Mouse (Mus musculus) lung, postnatal 0 days (tissue): ENCODE measurements around the gene Adad1. TPM values are rescaled to one million over a fixed set of nuclear protein-coding genes. Genes with fewer than 3 reads are reported as not detected.
A peak's percentile ranks its signal among the peaks of the same experiment; 100 is the strongest.

Experiments
- ATAC-seq: fragments of 200-750 bp; cut with Nextera tagmentation; 2 replicates; pipeline ENCODE4 v1.8.0; 2017; ENCODE audit warnings: moderate library complexity
- DNase-seq: peaks from one replicate; pipeline ENCODE4 v3.0.0-alpha.2; 2016; ENCODE audit warnings: low spot score
- H3K27ac ChIP-seq: fragments of 300-500 bp; sonication (generic); 2 replicates; pipeline ENCODE4 v1.5.1; 2014; ENCODE audit warnings: antibody characterized with exemption, mild to moderate bottlenecking, low read length, mixed read lengths
- H3K27me3 ChIP-seq: fragments of 300-500 bp; sonication (generic); replicated peaks from 2 replicates; pipeline ENCODE4 v1.6.1; 2014; ENCODE audit warnings: low read length, mixed read lengths; ENCODE audit not compliant: insufficient read depth
- H3K36me3 ChIP-seq: fragments of 300-500 bp; sonication (generic); 2 replicates; pipeline ENCODE4 v1.6.1; 2014; ENCODE audit warnings: low read length, mixed read lengths; ENCODE audit not compliant: insufficient read depth
- H3K4me1 ChIP-seq: fragments of 300-500 bp; sonication (generic); 2 replicates; pipeline ENCODE4 v1.6.1; 2014; ENCODE audit warnings: antibody characterized with exemption, low read depth, low read length, mixed read lengths; ENCODE audit not compliant: insufficient read depth
- H3K4me2 ChIP-seq: fragments of 300-500 bp; sonication (generic); replicated peaks from 2 replicates; pipeline ENCODE4 v1.6.1; 2014; ENCODE audit warnings: low read depth, mild to moderate bottlenecking, low read length, moderate library complexity, mixed read lengths
- H3K4me3 ChIP-seq: fragments of 300-500 bp; sonication (generic); 2 replicates; pipeline ENCODE4 v1.5.1; 2014; ENCODE audit warnings: low read depth, low read length
- H3K9ac ChIP-seq: fragments of 300-500 bp; sonication (generic); replicated peaks from 2 replicates; pipeline ENCODE4 v1.6.1; 2014; ENCODE audit warnings: low read depth, mild to moderate bottlenecking
- H3K9me3 ChIP-seq: fragments of 300-500 bp; sonication (generic); 2 replicates; pipeline ENCODE4 v1.6.1; 2016; ENCODE audit warnings: low read length, mixed read lengths
- CTCF ChIP-seq: IDR thresholded peaks from 2 replicates; pipeline ENCODE4 v1.5.1; 2016; ENCODE audit warnings: antibody characterized with exemption, mild to moderate bottlenecking
- EP300 ChIP-seq: IDR thresholded peaks from 2 replicates; pipeline ENCODE4 v1.6.1; 2016; ENCODE audit warnings: antibody characterized with exemption, mild to moderate bottlenecking, control low read depth
- WGBS: fragments of 180-500 bp; shearing (Covaris S2); extraction: QIAGEN DNeasy Blood & Tissue Kit; methylation state at CpG from one replicate; pipeline ENCODE4 v1.1.7; 2014; 5-methylcytosine and 5-hydroxymethylcytosine counted together
- polyA plus RNA-seq: library from polyadenylated mRNA; unstranded; fragments of >200 nt; fragmentation: Nextera tagmentation; extraction: Ambion mirVana; gene quantifications from 2 replicates; pipeline ENCODE4 v1.2.1, GENCODE M21; 2015

Gene Adad1
- not detected in 2 replicates for polyA plus RNA-seq

DNA sequence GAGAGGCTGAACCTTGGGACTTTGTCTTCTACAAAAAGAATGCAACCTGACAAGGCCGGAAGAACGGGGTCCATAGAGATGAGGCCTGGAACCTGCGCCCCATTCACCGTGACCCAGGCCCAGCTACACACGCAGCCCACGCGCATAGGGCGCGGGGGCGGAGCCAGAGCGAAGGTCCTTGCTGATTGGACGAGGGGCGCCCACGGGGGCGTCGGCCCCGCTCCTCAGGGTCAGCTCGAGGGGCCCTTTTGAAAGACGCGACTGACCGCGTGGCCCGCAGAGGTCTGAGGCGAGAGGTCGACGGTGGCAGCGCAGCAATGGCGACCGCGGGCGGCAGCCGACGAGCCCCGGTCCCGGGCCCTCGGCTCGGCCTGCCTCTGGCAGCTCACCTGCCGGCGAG, at the start of gene Adad1:
Gene Adad1, plus strand, starts transcription at position 122 of the 400 bp plus-strand sequence.
- ATAC-seq (0 out of 2 replicates have a peak, but pooled peaks have one; percentile 21), DNase-seq (no peak)
- peak within 1 kb of the TSS; percentile 8; the same call in 1 of the 2 replicates for H3K4me3 ChIP-seq
- no peaks in the 10 kb centered on the region for H3K36me3 ChIP-seq
- no peak within 1 kb of the TSS for H3K27ac ChIP-seq
- H3K4me2 ChIP-seq: peak within 1 kb of the TSS; percentile 33
- no peak within 1 kb of the TSS for H3K9ac ChIP-seq
- WGBS: 62% methylated on average over 24 of the region's 39 CpGs
- no peaks in the 10 kb centered on the region for H3K9me3 ChIP-seq
- no peaks in the 10 kb centered on the region for H3K27me3 ChIP-seq
- TF ChIP-seq EP300 (no peak), CTCF (no peak)
- H3K4me1 ChIP-seq: no peaks in the 10 kb centered on the region

GRCm38 (mm10) chr3:37037979-37038378, 25.3 kb upstream of the Adad1 start:
- Histone ChIP-seq H3K4me1 (no peaks in the 10 kb centered on the region), H3K36me3 (peaks cover 31% of the 10 kb centered on the region; the same call in 1 of the 2 replicates), H3K4me3 (no peak overlapping the region), H3K9ac (no peak overlapping the region), H3K9me3 (no peaks in the 10 kb centered on the region), H3K27ac (no peak overlapping the region), H3K27me3 (no peaks in the 10 kb centered on the region), H3K4me2 (no peak overlapping the region)
- DNase-seq: no peak
- ATAC-seq: no peak
- 93% methylated on average over 2 of the region's 2 CpGs for WGBS
- no peak for TF ChIP-seq CTCF
- TF ChIP-seq EP300: no peak

- no peak for ATAC-seq
- peaks cover 43% of the 10 kb centered on the region; the same call in 1 of the 2 replicates for H3K36me3 ChIP-seq
Observed at GRCm38 (mm10) chr3:37039811-37040210, 23.5 kb upstream of the Adad1 start.

DNA sequence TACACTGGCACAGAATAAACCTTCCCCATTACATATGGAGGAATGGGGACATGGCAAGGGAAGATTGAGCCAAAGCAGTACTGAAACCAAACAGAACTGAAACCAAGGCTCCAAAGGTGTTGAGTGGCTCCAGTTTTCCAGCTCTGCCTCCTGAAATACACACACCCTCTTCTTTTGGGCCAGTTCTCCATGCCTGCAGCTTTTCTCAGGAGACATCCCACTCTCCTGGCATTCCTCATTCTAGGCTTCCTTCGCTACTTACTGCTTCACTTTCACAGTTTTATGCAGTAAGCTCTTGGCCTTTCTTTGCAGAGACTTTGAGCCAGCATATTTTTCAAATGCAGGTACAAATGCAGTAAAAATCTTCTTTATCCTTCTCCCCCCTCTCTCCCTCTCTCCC, 11.8 kb upstream of the Adad1 start:
- no peak overlapping the region for H3K4me3 ChIP-seq

More at GRCm38 (mm10) chr3:37039811-37040210, 23.5 kb upstream of the Adad1 start:
- no peaks in the 10 kb centered on the region for H3K27me3 ChIP-seq
- H3K9ac ChIP-seq: no peak overlapping the region
- no peaks in the 10 kb centered on the region for H3K9me3 ChIP-seq
- no peak overlapping the region for H3K27ac ChIP-seq
- no peak for DNase-seq
- H3K4me1 ChIP-seq: no peaks in the 10 kb centered on the region
- TF ChIP-seq CTCF (no peak), EP300 (no peak)
- H3K4me3 ChIP-seq: no peak overlapping the region
- no peak overlapping the region for H3K4me2 ChIP-seq

DNA sequence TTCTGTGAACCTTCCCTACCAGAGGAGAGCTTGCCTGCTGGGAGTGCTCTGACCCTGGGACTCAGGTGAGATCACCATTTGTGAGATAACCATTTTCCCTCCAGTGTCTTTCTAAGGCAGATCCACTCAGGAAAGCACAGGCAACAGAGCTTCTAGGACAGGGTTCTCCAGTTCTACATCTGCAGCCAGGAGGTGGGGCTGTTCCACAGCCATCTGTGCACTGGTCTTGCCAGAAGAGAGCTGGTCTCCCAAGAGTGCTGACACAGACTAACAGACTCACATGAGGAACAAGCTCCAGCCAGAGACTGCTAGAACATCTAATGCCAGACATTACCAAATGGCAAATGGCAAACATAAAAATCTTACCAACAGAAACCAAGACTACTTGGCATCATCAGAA, 9.9 kb downstream of the Adad1 start:
- Histone ChIP-seq H3K9me3 (no peaks in the 10 kb centered on the region), H3K27ac (no peak overlapping the region), H3K4me2 (no peak overlapping the region), H3K4me1 (no peaks in the 10 kb centered on the region), H3K9ac (no peak overlapping the region), H3K4me3 (no peak overlapping the region), H3K27me3 (no peaks in the 10 kb centered on the region), H3K36me3 (no peaks in the 10 kb centered on the region)
- peak; percentile 44 for DNase-seq
- no peak for ATAC-seq
- TF ChIP-seq CTCF (peak; percentile 71), EP300 (no peak)

More for the DNA sequence above, 11.8 kb upstream of the Adad1 start:
- Histone ChIP-seq H3K9me3 (no peaks in the 10 kb centered on the region), H3K27me3 (no peaks in the 10 kb centered on the region), H3K4me1 (no peaks in the 10 kb centered on the region), H3K27ac (no peak overlapping the region), H3K36me3 (peaks cover 19% of the 10 kb centered on the region), H3K9ac (no peak overlapping the region), H3K4me2 (no peak overlapping the region)
- TF ChIP-seq EP300 (no peak), CTCF (no peak)
- no peak for DNase-seq
- no peak for ATAC-seq
- 92% methylated on average over 1 of the region's 1 CpGs for WGBS

GRCm38 (mm10) chr3:37084860-37085259, 21.5 kb downstream of the Adad1 start:
- 46% methylated on average over 4 of the region's 4 CpGs for WGBS
- Histone ChIP-seq H3K9ac (no peak overlapping the region), H3K27me3 (no peaks in the 10 kb centered on the region), H3K27ac (no peak overlapping the region), H3K4me1 (no peaks in the 10 kb centered on the region), H3K4me2 (no peak overlapping the region), H3K36me3 (no peaks in the 10 kb centered on the region), H3K4me3 (no peak overlapping the region), H3K9me3 (no peaks in the 10 kb centered on the region)
- TF ChIP-seq CTCF (no peak), EP300 (no peak)
- DNase-seq (peak; percentile 7), ATAC-seq (no peak)

DNA sequence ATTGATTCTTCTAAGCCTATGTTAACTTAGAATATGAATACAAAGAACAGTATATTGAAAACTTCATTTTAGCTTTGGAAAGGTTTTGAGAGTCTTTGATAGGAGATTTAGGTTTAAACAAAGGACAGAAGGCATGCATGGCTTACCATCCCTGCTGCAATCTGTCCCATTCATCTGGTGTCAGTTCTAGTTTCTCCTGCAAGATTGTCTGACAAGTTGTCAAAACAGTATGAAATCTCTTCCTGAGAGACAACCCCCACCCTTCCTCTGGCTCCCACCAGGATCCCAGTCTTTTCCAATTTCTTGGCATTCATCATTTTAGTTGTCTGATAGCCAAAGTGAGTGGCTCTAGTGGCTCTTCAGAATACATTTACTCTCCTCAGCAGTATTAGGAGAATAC, 27.4 kb downstream of the Adad1 start:
- H3K9ac ChIP-seq: no peak overlapping the region
- H3K27me3 ChIP-seq: no peaks in the 10 kb centered on the region
- TF ChIP-seq CTCF: no peak
- TF ChIP-seq EP300: no peak
- DNase-seq (no peak), ATAC-seq (no peak)
- H3K27ac ChIP-seq: no peak overlapping the region
- no peak overlapping the region for H3K4me2 ChIP-seq
- no peaks in the 10 kb centered on the region for H3K4me1 ChIP-seq
- H3K4me3 ChIP-seq: no peak overlapping the region
- no peaks in the 10 kb centered on the region for H3K9me3 ChIP-seq
- no peaks in the 10 kb centered on the region for H3K36me3 ChIP-seq
